Mouse (Mus musculus) neural tube, embryonic 11.5 days (tissue): Measurements from ENCODE around the gene Ankrd12. TPM values are rescaled to one million over a fixed set of nuclear protein-coding genes. Genes with fewer than 3 reads are reported as not detected.
"Not testable (repeated sequence)": the region's sequence is repeated elsewhere in the genome, so short reads cannot be mapped to it uniquely, and the experiment has no call there.

ENCODE experiments used
- ATAC-seq: fragments of 200-750 bp; cut with Nextera tagmentation; 2 replicates; pipeline ENCODE4 v1.8.0; 2017; ENCODE audit warnings: moderate number of reproducible peaks, mild to moderate bottlenecking, moderate TSS enrichment, moderate library complexity; ENCODE audit not compliant: insufficient read depth, low FRiP score, low TSS enrichment
- DNase-seq: peaks from one replicate; pipeline ENCODE4 v3.0.0-alpha.2; 2015; ENCODE audit warnings: low spot score
- H3K27ac ChIP-seq: fragments of 300-500 bp; sonication (generic); 2 replicates; pipeline ENCODE4 v1.5.1; 2014; ENCODE audit warnings: low read depth, mild to moderate bottlenecking, low read length
- H3K27me3 ChIP-seq: fragments of 300-500 bp; sonication (generic); 2 replicates; pipeline ENCODE4 v1.6.1; 2014; ENCODE audit warnings: mild to moderate bottlenecking, low read length, mixed read lengths; ENCODE audit not compliant: control insufficient read depth, insufficient read depth
- H3K36me3 ChIP-seq: fragments of 300-500 bp; sonication (generic); 2 replicates; pipeline ENCODE4 v1.6.1; 2014; ENCODE audit warnings: mild to moderate bottlenecking, low read length, moderate library complexity, mixed read lengths; ENCODE audit not compliant: control insufficient read depth, insufficient read depth
- H3K4me1 ChIP-seq: fragments of 300-500 bp; sonication (generic); 2 replicates; pipeline ENCODE4 v1.6.1; 2014; ENCODE audit warnings: low read length, mixed read lengths; ENCODE audit not compliant: control insufficient read depth, insufficient read depth
- H3K4me2 ChIP-seq: fragments of 300-500 bp; sonication (generic); 2 replicates; pipeline ENCODE4 v1.6.1; 2014; ENCODE audit warnings: low read depth, mild to moderate bottlenecking, moderate library complexity
- H3K4me3 ChIP-seq: fragments of 300-500 bp; sonication (generic); 2 replicates; pipeline ENCODE4 v1.5.1; 2014; ENCODE audit warnings: low read depth, low read length
- H3K9ac ChIP-seq: fragments of 300-500 bp; sonication (generic); 2 replicates; pipeline ENCODE4 v1.6.1; 2014; ENCODE audit warnings: mild to moderate bottlenecking, low read length
- H3K9me3 ChIP-seq: fragments of 300-500 bp; sonication (generic); 2 replicates; pipeline ENCODE4 v1.6.1; 2016; ENCODE audit warnings: low read length; ENCODE audit not compliant: control insufficient read depth
- WGBS: fragments of 180-500 bp; shearing (Covaris S2); extraction: QIAGEN DNeasy Blood & Tissue Kit; methylation state at CpG from one replicate; pipeline ENCODE4 v1.1.7; 2014; 5-methylcytosine and 5-hydroxymethylcytosine counted together
- polyA plus RNA-seq: library from polyadenylated mRNA; unstranded; fragments of >200 nt; fragmentation: Nextera tagmentation; extraction: Ambion mirVana; gene quantifications from 2 replicates; pipeline ENCODE4 v1.2.1, GENCODE M21; 2014

Gene Ankrd12
- polyA plus RNA-seq, 1 experiment from 2014 or later = 33.2 TPM

DNA sequence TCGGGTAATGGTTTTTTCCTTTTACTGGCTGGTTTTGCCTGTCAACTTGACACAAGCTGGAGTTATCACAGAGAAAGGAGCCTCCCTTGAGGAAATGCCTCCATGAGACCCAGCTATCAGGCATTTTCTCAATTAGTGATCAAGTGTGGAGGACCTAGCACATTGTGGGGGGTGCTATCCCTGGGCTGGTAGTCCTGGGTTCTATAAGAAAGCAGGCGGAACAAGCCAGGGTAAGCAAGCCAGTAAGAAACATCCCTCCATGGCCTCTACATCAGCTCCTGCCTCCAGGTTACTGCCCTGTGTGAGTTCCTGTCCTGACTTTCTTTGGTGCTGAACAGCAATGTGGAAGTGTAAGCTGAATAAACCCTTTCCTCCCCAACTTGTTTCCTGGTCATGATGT is 7.9 kb downstream of the Ankrd12 start:
- not testable (repeated sequence) for DNase-seq

DNA sequence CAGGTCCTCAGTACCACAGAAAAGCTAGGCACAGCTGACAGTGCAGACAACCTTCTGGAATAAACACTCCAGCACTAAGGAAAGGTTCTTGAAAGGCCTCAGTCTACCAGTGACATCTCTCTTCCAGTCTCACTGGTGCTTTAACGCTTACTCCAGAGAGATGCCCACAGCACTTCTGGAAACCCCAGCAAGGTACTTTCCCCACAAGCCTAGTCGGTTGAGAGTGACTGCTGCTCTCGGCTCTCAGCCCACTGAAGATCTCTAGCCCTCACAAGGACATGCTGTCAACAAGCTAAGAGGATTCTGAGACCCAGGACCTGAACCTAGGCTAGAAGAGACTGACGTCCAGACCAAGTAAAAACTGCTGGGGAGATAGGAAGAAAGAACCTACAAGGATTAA is 11.8 kb downstream of the Ankrd12 start:
- WGBS = 86% methylated on average over 4 of the region's 4 CpGs
- no peaks in the 10 kb centered on the region for H3K36me3 ChIP-seq
- H3K9ac ChIP-seq = no peak overlapping the region
- DNase-seq = no peak
- no peak for ATAC-seq
- no peak overlapping the region for H3K4me2 ChIP-seq
- no peaks in the 10 kb centered on the region for H3K4me1 ChIP-seq
- H3K4me3 ChIP-seq = no peak overlapping the region
- H3K9me3 ChIP-seq = no peaks in the 10 kb centered on the region
- H3K27me3 ChIP-seq = no peaks in the 10 kb centered on the region
- H3K27ac ChIP-seq = no peak overlapping the region

More for the DNA sequence above, 7.9 kb downstream of the Ankrd12 start:
- not testable (repeated sequence) for H3K27me3 ChIP-seq, H3K36me3 ChIP-seq, H3K4me3 ChIP-seq, H3K9ac ChIP-seq, H3K4me2 ChIP-seq, H3K27ac ChIP-seq, ATAC-seq, H3K9me3 ChIP-seq, H3K4me1 ChIP-seq
- 97% methylated on average over 2 of the region's 2 CpGs for WGBS

- Histone ChIP-seq H3K4me3 (no peak overlapping the region), H3K9me3 (no peaks in the 10 kb centered on the region), H3K36me3 (no peaks in the 10 kb centered on the region), H3K4me2 (no peak overlapping the region), H3K9ac (no peak overlapping the region), H3K4me1 (no peaks in the 10 kb centered on the region), H3K27ac (no peak overlapping the region), H3K27me3 (no peaks in the 10 kb centered on the region)
- WGBS = 67% methylated on average over 8 of the region's 8 CpGs
- DNase-seq (no peak), ATAC-seq (no peak)
These were observed 15.5 kb downstream of the Ankrd12 start for GRCm38 (mm10) chr17:66061241-66061938.

- Histone ChIP-seq H3K27ac (no peak overlapping the region), H3K4me1 (no peaks in the 10 kb centered on the region), H3K27me3 (no peaks in the 10 kb centered on the region), H3K9me3 (no peaks in the 10 kb centered on the region), H3K36me3 (no peaks in the 10 kb centered on the region), H3K9ac (no peak overlapping the region), H3K4me3 (no peak overlapping the region), H3K4me2 (no peak overlapping the region)
- WGBS = 94% methylated on average over 4 of the region's 4 CpGs
- ATAC-seq (no peak), DNase-seq (no peak)
These were observed 18.7 kb downstream of the Ankrd12 start for GRCm38 (mm10) chr17:66058160-66058559.

DNA sequence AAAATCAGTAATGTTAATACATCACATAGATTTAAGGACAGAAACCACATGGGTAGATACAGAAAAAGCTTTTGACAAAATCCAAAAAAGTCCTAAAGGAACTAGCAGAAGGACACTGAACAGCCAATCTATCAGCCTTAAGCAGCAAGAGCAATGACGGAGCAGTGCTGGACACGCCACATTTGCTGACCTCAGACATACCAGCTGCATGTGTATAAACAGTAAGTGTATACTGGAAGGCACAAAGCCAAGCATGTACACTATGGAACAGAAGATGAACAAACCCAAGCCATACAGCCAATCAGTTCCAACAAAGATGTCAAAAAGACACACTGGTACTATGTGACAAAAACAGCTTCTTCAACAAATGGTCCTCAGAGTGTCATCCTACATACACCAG is 19.7 kb downstream of the Ankrd12 start:
- DNase-seq = no peak
- no peak overlapping the region for H3K4me2 ChIP-seq
- H3K36me3 ChIP-seq = no peaks in the 10 kb centered on the region
- H3K9me3 ChIP-seq = no peaks in the 10 kb centered on the region
- no peaks in the 10 kb centered on the region for H3K4me1 ChIP-seq
- 65% methylated on average over 2 of the region's 2 CpGs for WGBS
- H3K9ac ChIP-seq = no peak overlapping the region
- no peak for ATAC-seq
- no peaks in the 10 kb centered on the region for H3K27me3 ChIP-seq
- H3K4me3 ChIP-seq = no peak overlapping the region
- H3K27ac ChIP-seq = no peak overlapping the region

- no peak for ATAC-seq
- Histone ChIP-seq H3K4me2 (no peak overlapping the region), H3K4me3 (no peak overlapping the region), H3K27ac (no peak overlapping the region), H3K4me1 (no peaks in the 10 kb centered on the region), H3K27me3 (no peaks in the 10 kb centered on the region), H3K9me3 (no peaks in the 10 kb centered on the region), H3K9ac (no peak overlapping the region), H3K36me3 (no peaks in the 10 kb centered on the region)
- WGBS = 84% methylated on average over 4 of the region's 4 CpGs
- no peak for DNase-seq
These were observed 23.5 kb downstream of the Ankrd12 start for GRCm38 (mm10) chr17:66053349-66053748.

DNA sequence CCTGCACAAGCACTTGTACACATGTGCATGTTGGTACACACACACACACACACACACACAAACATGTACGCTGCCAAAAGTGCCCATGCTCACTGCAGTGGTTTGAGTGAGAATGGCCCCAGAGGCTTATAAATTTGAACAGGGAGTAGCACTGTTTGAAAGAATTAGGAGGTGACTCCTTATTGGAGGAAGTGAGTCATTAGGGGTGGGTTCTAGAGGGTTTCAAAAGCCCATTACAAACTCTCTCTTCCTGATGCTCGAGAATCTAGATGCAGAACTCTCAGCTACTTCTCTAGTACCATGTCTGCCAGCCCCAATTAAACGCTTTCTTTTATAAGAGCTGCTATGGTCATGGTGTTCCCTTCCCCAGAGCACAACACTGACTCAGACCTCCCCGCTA is 28.1 kb downstream of the Ankrd12 start:
- no peaks in the 10 kb centered on the region for H3K9me3 ChIP-seq
- no peak overlapping the region for H3K4me2 ChIP-seq
- no peak for ATAC-seq
- H3K4me3 ChIP-seq = no peak overlapping the region
- H3K36me3 ChIP-seq = no peaks in the 10 kb centered on the region
- WGBS = 84% methylated on average over 4 of the region's 4 CpGs
- no peaks in the 10 kb centered on the region for H3K27me3 ChIP-seq
- H3K9ac ChIP-seq = no peak overlapping the region
- no peak overlapping the region for H3K27ac ChIP-seq
- no peak for DNase-seq
- H3K4me1 ChIP-seq = no peaks in the 10 kb centered on the region

DNA sequence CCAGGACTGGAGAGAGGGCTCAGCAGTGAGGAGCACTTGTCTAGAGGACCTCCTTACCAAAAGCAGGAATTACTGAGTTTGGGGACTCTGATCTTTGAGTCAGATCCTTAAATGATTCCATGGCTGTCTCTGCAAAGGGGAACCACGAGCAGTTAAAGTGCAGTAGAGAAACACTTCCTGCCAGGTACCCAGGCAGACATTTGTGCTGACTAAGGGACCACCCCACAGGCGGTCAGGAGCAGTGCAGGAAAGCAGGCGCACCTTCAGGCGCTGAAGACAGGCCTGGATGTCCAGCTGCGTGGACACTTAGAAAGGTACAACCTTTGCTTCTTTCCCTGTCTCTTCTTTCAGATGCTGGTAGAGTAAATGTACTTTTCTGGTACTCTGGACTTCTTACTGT is 28.7 kb downstream of the Ankrd12 start:
- WGBS = 77% methylated on average over 5 of the region's 5 CpGs
- Histone ChIP-seq H3K36me3 (no peaks in the 10 kb centered on the region), H3K4me1 (no peaks in the 10 kb centered on the region), H3K9me3 (no peaks in the 10 kb centered on the region), H3K27me3 (no peaks in the 10 kb centered on the region), H3K9ac (no peak overlapping the region), H3K27ac (no peak overlapping the region), H3K4me3 (no peak overlapping the region), H3K4me2 (no peak overlapping the region)
- DNase-seq (no peak), ATAC-seq (no peak)

GRCm38 (mm10) chr17:66043679-66044078 is 33.2 kb downstream of the Ankrd12 start:
- H3K4me3 ChIP-seq, H3K27me3 ChIP-seq, H3K9me3 ChIP-seq, H3K36me3 ChIP-seq, H3K9ac ChIP-seq, H3K27ac ChIP-seq, H3K4me2 ChIP-seq, ATAC-seq, H3K4me1 ChIP-seq, DNase-seq: not testable (repeated sequence)
- WGBS = 87% methylated on average over 4 of the region's 4 CpGs
